Mouse (Mus musculus): ENCODE data around the gene Six5. TPM values are rescaled to one million over a fixed set of nuclear protein-coding genes. Genes with fewer than 3 reads are reported as not detected.

The Six5 gene
- polyA plus RNA-seq, 1 experiment from 2014 or later: 4.2 TPM

GRCm38 (mm10) chr7:19073504-19073903, 20.9 kb upstream of the Six5 start:
- no peaks in the 10 kb centered on the region; the same call in 1 of the 2 replicates for H3K36me3 ChIP-seq (ENCODE audit: insufficient read depth, low read length)
- WGBS: 75% methylated on average over 5 of the region's 9 CpGs
- no peak for ATAC-seq

GRCm38 (mm10) chr7:19074494-19074893, 19.9 kb upstream of the Six5 start:
- DNase-seq (ENCODE audit: low spot score): no peak
- WGBS: 94% methylated on average over 6 of the region's 6 CpGs

More at GRCm38 (mm10) chr7:19073504-19073903, 20.9 kb upstream of the Six5 start:
- no peak overlapping the region for H3K27ac ChIP-seq (ENCODE audit: low read length)
- no peak overlapping the region for H3K4me2 ChIP-seq (replicated peaks; ENCODE audit: low read depth, low read length)
- no peaks in the 10 kb centered on the region for H3K27me3 ChIP-seq (replicated peaks; ENCODE audit: insufficient read depth, low read length)
- TF ChIP-seq CTCF (IDR thresholded peaks at IDR 0.05) (peak; percentile 72), EP300 (IDR thresholded peaks at IDR 0.05) (no peak)
- no peak overlapping the region for H3K4me3 ChIP-seq (ENCODE audit: low read depth, low read length)
- DNase-seq (ENCODE audit: low spot score): no peak
- H3K4me1 ChIP-seq (ENCODE audit: insufficient read depth, low read depth, low read length): peaks cover 12% of the 10 kb centered on the region; the same call in 1 of the 2 replicates
- no peaks in the 10 kb centered on the region for H3K9me3 ChIP-seq (ENCODE audit: low read length)
- no peak overlapping the region for H3K9ac ChIP-seq (replicated peaks; ENCODE audit: low read depth)

GRCm38 (mm10) chr7:19075231-19075630, 19.2 kb upstream of the Six5 start:
- H3K4me3 ChIP-seq (ENCODE audit: low read depth, low read length): peak overlapping the region; percentile 83
- H3K27ac ChIP-seq (ENCODE audit: low read length): no peak overlapping the region
- no peaks in the 10 kb centered on the region for H3K9me3 ChIP-seq (ENCODE audit: low read length)
- H3K4me2 ChIP-seq (replicated peaks; ENCODE audit: low read depth, low read length): peak overlapping the region; percentile 84
- H3K36me3 ChIP-seq (ENCODE audit: insufficient read depth, low read length): peaks cover 2% of the 10 kb centered on the region; the same call in 1 of the 2 replicates
- H3K4me1 ChIP-seq (ENCODE audit: insufficient read depth, low read depth, low read length): peaks cover 12% of the 10 kb centered on the region; the same call in 1 of the 2 replicates
- DNase-seq (ENCODE audit: low spot score) (no peak), ATAC-seq (no peak)
- 51% methylated on average over 5 of the region's 5 CpGs for WGBS
- no peaks in the 10 kb centered on the region for H3K27me3 ChIP-seq (replicated peaks; ENCODE audit: insufficient read depth, low read length)
- H3K9ac ChIP-seq (replicated peaks; ENCODE audit: low read depth): 0 out of 2 replicates have a peak overlapping the region, but pooled peaks have one; percentile 23
- TF ChIP-seq CTCF (IDR thresholded peaks at IDR 0.05): no peak
- TF ChIP-seq EP300 (IDR thresholded peaks at IDR 0.05): no peak

More at GRCm38 (mm10) chr7:19074494-19074893, 19.9 kb upstream of the Six5 start:
- TF ChIP-seq EP300 (IDR thresholded peaks at IDR 0.05) (no peak), CTCF (IDR thresholded peaks at IDR 0.05) (peak; percentile 38)
- no peak overlapping the region for H3K4me3 ChIP-seq (ENCODE audit: low read depth, low read length)
- no peaks in the 10 kb centered on the region; the same call in 1 of the 2 replicates for H3K36me3 ChIP-seq (ENCODE audit: insufficient read depth, low read length)
- H3K4me2 ChIP-seq (replicated peaks; ENCODE audit: low read depth, low read length): no peak overlapping the region
- ATAC-seq: no peak
- H3K27me3 ChIP-seq (replicated peaks; ENCODE audit: insufficient read depth, low read length): no peaks in the 10 kb centered on the region
- no peak overlapping the region for H3K27ac ChIP-seq (ENCODE audit: low read length)
- peaks cover 12% of the 10 kb centered on the region; the same call in 1 of the 2 replicates for H3K4me1 ChIP-seq (ENCODE audit: insufficient read depth, low read depth, low read length)
- no peak overlapping the region for H3K9ac ChIP-seq (replicated peaks; ENCODE audit: low read depth)
- no peaks in the 10 kb centered on the region for H3K9me3 ChIP-seq (ENCODE audit: low read length)

- ATAC-seq: peak; percentile 98
- no peak for TF ChIP-seq CTCF (IDR thresholded peaks at IDR 0.05)
- H3K4me1 ChIP-seq (ENCODE audit: insufficient read depth, low read depth, low read length): peaks cover 12% of the 10 kb centered on the region; the same call in 1 of the 2 replicates
- H3K27me3 ChIP-seq (replicated peaks; ENCODE audit: insufficient read depth, low read length): no peaks in the 10 kb centered on the region
- H3K9ac ChIP-seq (replicated peaks; ENCODE audit: low read depth): peak within 1 kb of the TSS; percentile 87
- peak within 1 kb of the TSS; percentile 84 for H3K4me2 ChIP-seq (replicated peaks; ENCODE audit: low read depth, low read length)
- no peaks in the 10 kb centered on the region for H3K9me3 ChIP-seq (ENCODE audit: low read length)
- peak within 1 kb of the TSS; percentile 83 for H3K4me3 ChIP-seq (ENCODE audit: low read depth, low read length)
- H3K36me3 ChIP-seq (ENCODE audit: insufficient read depth, low read length): peaks cover 8% of the 10 kb centered on the region; the same call in 1 of the 2 replicates
- peak within 1 kb of the TSS; percentile 88 for H3K27ac ChIP-seq (ENCODE audit: low read length)
- under 1% methylated on average over 63 of the region's 91 CpGs for WGBS
- DNase-seq (ENCODE audit: low spot score): peak; percentile 99
These were observed 18.4 kb upstream of the Six5 start, which contains the start of gene Dmwd for GRCm38 (mm10) chr7:19075723-19076585. Dmwd (plus strand) TSS chr7:19076227.

GRCm38 (mm10) chr7:19076586-19076991, 17.8 kb upstream of the Six5 start:
- DNase-seq (ENCODE audit: low spot score): no peak
- H3K9ac ChIP-seq (replicated peaks; ENCODE audit: low read depth): peak overlapping the region; percentile 87
- H3K4me3 ChIP-seq (ENCODE audit: low read depth, low read length): peak overlapping the region; percentile 83
- TF ChIP-seq EP300 (IDR thresholded peaks at IDR 0.05) (no peak), CTCF (IDR thresholded peaks at IDR 0.05) (no peak)
- H3K36me3 ChIP-seq (ENCODE audit: insufficient read depth, low read length): peaks cover 15% of the 10 kb centered on the region; the same call in 1 of the 2 replicates
- peak overlapping the region; percentile 88 for H3K27ac ChIP-seq (ENCODE audit: low read length)
- peak overlapping the region; percentile 84 for H3K4me2 ChIP-seq (replicated peaks; ENCODE audit: low read depth, low read length)
- H3K27me3 ChIP-seq (replicated peaks; ENCODE audit: insufficient read depth, low read length): no peaks in the 10 kb centered on the region
- peaks cover 12% of the 10 kb centered on the region; the same call in 1 of the 2 replicates for H3K4me1 ChIP-seq (ENCODE audit: insufficient read depth, low read depth, low read length)
- ATAC-seq: no peak; the same call in 1 of the 2 replicates
- no peaks in the 10 kb centered on the region for H3K9me3 ChIP-seq (ENCODE audit: low read length)
- under 1% methylated on average over 21 of the region's 22 CpGs for WGBS

- Histone ChIP-seq H3K36me3 (ENCODE audit: insufficient read depth, low read length) (peaks cover 22% of the 10 kb centered on the region; the same call in 1 of the 2 replicates), H3K9me3 (ENCODE audit: low read length) (no peaks in the 10 kb centered on the region), H3K4me2 (replicated peaks; ENCODE audit: low read depth, low read length) (0 out of 2 replicates have a peak overlapping the region, but pooled peaks have one; percentile 11), H3K9ac (replicated peaks; ENCODE audit: low read depth) (no peak overlapping the region), H3K27ac (ENCODE audit: low read length) (no peak overlapping the region), H3K27me3 (replicated peaks; ENCODE audit: insufficient read depth, low read length) (no peaks in the 10 kb centered on the region), H3K4me1 (ENCODE audit: insufficient read depth, low read depth, low read length) (peaks cover 13% of the 10 kb centered on the region; the same call in 1 of the 2 replicates), H3K4me3 (ENCODE audit: low read depth, low read length) (no peak overlapping the region)
- DNase-seq (ENCODE audit: low spot score) (no peak), ATAC-seq (no peak)
- 46% methylated on average over 14 of the region's 14 CpGs for WGBS
- no peak for TF ChIP-seq CTCF (IDR thresholded peaks at IDR 0.05)
- TF ChIP-seq EP300 (IDR thresholded peaks at IDR 0.05): no peak
These were observed 16.6 kb upstream of the Six5 start for GRCm38 (mm10) chr7:19077761-19078160.

All from lung, postnatal 0 days (tissue).